ENCODE assay signal across 8 mouse cellular contexts in the genomic region with DNA sequence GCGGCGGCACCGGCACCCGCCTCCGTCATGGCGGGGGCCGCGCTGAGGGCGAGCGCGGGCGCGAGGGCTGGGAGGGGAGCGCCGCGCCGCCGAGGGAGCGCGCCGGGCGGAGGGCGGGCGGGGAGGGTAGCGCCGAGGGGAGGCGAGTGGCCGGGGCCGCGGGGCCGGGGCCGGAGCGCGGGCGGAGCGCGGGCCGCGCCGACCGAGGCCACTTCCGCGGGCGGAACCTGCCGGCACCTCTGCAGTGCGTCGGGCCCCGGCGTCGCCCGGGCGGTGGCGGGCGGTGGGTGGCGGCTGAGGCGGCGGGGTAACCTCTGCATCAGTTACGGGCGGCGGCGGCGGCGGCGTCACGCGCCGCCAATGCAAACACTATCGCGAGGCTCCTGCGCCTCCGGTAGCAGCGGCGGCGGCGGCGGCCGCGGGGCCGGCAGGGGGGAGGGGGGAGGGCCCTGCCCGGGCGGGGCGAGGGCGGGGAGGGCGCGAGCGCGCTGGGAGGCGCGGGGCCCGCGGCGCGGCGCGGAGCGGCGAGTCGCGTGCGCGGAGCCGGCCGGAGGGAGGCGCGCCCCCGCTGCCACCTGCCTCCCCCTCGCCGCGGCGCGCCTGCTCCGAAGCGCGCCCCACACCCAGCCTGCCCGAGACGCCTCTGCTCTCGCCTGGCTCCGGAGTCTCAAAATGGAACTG. TPM values are rescaled to one million over a fixed set of nuclear protein-coding genes. Genes with fewer than 3 reads are reported as not detected.
DNase-seq lines count a peak whose midpoint lies in the region; ATAC-seq and TF ChIP-seq lines count a peak whose summit lies in the region.

A gene (minus strand): TSS at position 358 of the 681 bp plus-strand sequence.

- under 1% methylated on average over 71 of the region's 118 CpGs for WGBS in heart, embryonic 13.5 days
- 1% methylated on average over 60 of the region's 118 CpGs for WGBS in kidney, postnatal 0 days
- under 1% methylated on average over 102 of the region's 118 CpGs for WGBS in liver, embryonic 15.5 days (ENCODE audit: insufficient replicate concordance)
- under 1% methylated on average over 103 of the region's 118 CpGs for WGBS in neural tube, embryonic 12.5 days
- under 1% methylated on average over 41 of the region's 118 CpGs for WGBS in stomach, postnatal 0 days

- TF ChIP-seq POLR2A in embryonic fibroblast, embryonic 13.5 days (IDR thresholded peaks at IDR 0.05; ENCODE audit: low read depth, low read length): peak; percentile 33; the same call in 1 of the 2 replicates

- no peak for TF ChIP-seq CTCF in embryonic fibroblast, embryonic 13.5 days (IDR thresholded peaks at IDR 0.05; ENCODE audit: borderline replicate concordance, insufficient read depth, low read length)
- TF ChIP-seq CTCF in kidney, postnatal 0 days (IDR thresholded peaks at IDR 0.05; ENCODE audit: low read depth): no peak
- TF ChIP-seq CTCF in stomach, postnatal 0 days (IDR thresholded peaks at IDR 0.05; ENCODE audit: low read depth): no peak

- peak within 1 kb of the TSS; percentile 100 for H3K9ac ChIP-seq in heart, embryonic 13.5 days
- H3K9ac ChIP-seq in kidney, postnatal 0 days (ENCODE audit: low read depth, low read length): peak within 1 kb of the TSS; percentile 98
- H3K9ac ChIP-seq in liver, embryonic 15.5 days: peak within 1 kb of the TSS; percentile 99
- peak within 1 kb of the TSS; percentile 90 for H3K9ac ChIP-seq in neural tube, embryonic 12.5 days
- H3K9ac ChIP-seq in stomach, postnatal 0 days (ENCODE audit: low read length): peak within 1 kb of the TSS; percentile 97

- no peaks in the 10 kb centered on the region for H3K36me3 ChIP-seq in heart, embryonic 13.5 days
- H3K36me3 ChIP-seq in kidney, postnatal 0 days (ENCODE audit: insufficient read depth, low read length): no peaks in the 10 kb centered on the region
- H3K36me3 ChIP-seq in liver, embryonic 15.5 days (replicated peaks): no peaks in the 10 kb centered on the region
- H3K36me3 ChIP-seq in neural tube, embryonic 12.5 days: no peaks in the 10 kb centered on the region
- no peaks in the 10 kb centered on the region for H3K36me3 ChIP-seq in stomach, postnatal 0 days (ENCODE audit: control insufficient read depth, insufficient read depth, low read length)

- TF ChIP-seq EP300 in stomach, postnatal 0 days (optimal IDR thresholded peaks at IDR 0.05): no peak

- DNase-seq in CD4-positive helper T cell, adult 2 months (ENCODE audit: low read depth, low spot score): peak; percentile 91
- DNase-seq in brain, adult 2 months (ENCODE audit: low read depth, low spot score): peak; percentile 92
- peak; percentile 92 for DNase-seq in kidney, postnatal 0 days (ENCODE audit: low spot score)
- peak; percentile 91 for DNase-seq in stomach, postnatal 0 days (ENCODE audit: low spot score)

- H3K27ac ChIP-seq in embryonic fibroblast, embryonic 13.5 days (ENCODE audit: insufficient read depth, low read length): peak within 1 kb of the TSS; percentile 93
- peak within 1 kb of the TSS; percentile 100 for H3K27ac ChIP-seq in heart, embryonic 13.5 days (replicated peaks)
- H3K27ac ChIP-seq in kidney, postnatal 0 days: peak within 1 kb of the TSS; percentile 100
- H3K27ac ChIP-seq in liver, embryonic 15.5 days (replicated peaks): peak within 1 kb of the TSS; percentile 100
- H3K27ac ChIP-seq in neural tube, embryonic 12.5 days: peak within 1 kb of the TSS; percentile 99
- H3K27ac ChIP-seq in stomach, postnatal 0 days (replicated peaks): peak within 1 kb of the TSS; percentile 100

- no peaks in the 10 kb centered on the region for H3K9me3 ChIP-seq in heart, embryonic 13.5 days
- H3K9me3 ChIP-seq in kidney, postnatal 0 days (replicated peaks; ENCODE audit: low read length): no peaks in the 10 kb centered on the region
- H3K9me3 ChIP-seq in liver, embryonic 15.5 days (replicated peaks): no peaks in the 10 kb centered on the region
- H3K9me3 ChIP-seq in neural tube, embryonic 12.5 days: no peaks in the 10 kb centered on the region
- no peaks in the 10 kb centered on the region for H3K9me3 ChIP-seq in stomach, postnatal 0 days (ENCODE audit: control insufficient read depth, low read length)

- no peaks in the 10 kb centered on the region for H3K4me1 ChIP-seq in embryonic fibroblast, embryonic 13.5 days (ENCODE audit: control insufficient read depth, insufficient read depth, low read length)
- H3K4me1 ChIP-seq in heart, embryonic 13.5 days: peaks cover 36% of the 10 kb centered on the region
- no peaks in the 10 kb centered on the region for H3K4me1 ChIP-seq in kidney, postnatal 0 days (replicated peaks; ENCODE audit: insufficient read depth, low read length)
- peaks cover 69% of the 10 kb centered on the region for H3K4me1 ChIP-seq in liver, embryonic 15.5 days (replicated peaks)
- peaks cover 8% of the 10 kb centered on the region for H3K4me1 ChIP-seq in neural tube, embryonic 12.5 days
- no peaks in the 10 kb centered on the region; the same call in 1 of the 2 replicates for H3K4me1 ChIP-seq in stomach, postnatal 0 days (replicated peaks; ENCODE audit: control insufficient read depth, insufficient read depth)

- no peaks in the 10 kb centered on the region for H3K27me3 ChIP-seq in heart, embryonic 13.5 days (replicated peaks)
- H3K27me3 ChIP-seq in kidney, postnatal 0 days (ENCODE audit: insufficient read depth, low read length): no peaks in the 10 kb centered on the region
- no peaks in the 10 kb centered on the region for H3K27me3 ChIP-seq in liver, embryonic 15.5 days
- no peaks in the 10 kb centered on the region for H3K27me3 ChIP-seq in neural tube, embryonic 12.5 days (replicated peaks)
- no peaks in the 10 kb centered on the region for H3K27me3 ChIP-seq in stomach, postnatal 0 days (ENCODE audit: control insufficient read depth, insufficient read depth, low read length)

- peak; percentile 80 for ATAC-seq in heart, embryonic 13.5 days (ENCODE audit: extremely low read depth, insufficient number of reproducible peaks, low FRiP score, low TSS enrichment)
- ATAC-seq in kidney, postnatal 0 days (replicated peaks; ENCODE audit: low FRiP score, low read depth): peak; percentile 92
- peak; percentile 80 for ATAC-seq in liver, embryonic 15.5 days (ENCODE audit: insufficient read depth)
- ATAC-seq in neural tube, embryonic 12.5 days (ENCODE audit: low FRiP score, low read depth): peak; percentile 82
- peak; percentile 91 for ATAC-seq in stomach, postnatal 0 days (ENCODE audit: low FRiP score, low TSS enrichment)

- peak within 1 kb of the TSS; percentile 100 for H3K4me3 ChIP-seq in embryonic fibroblast, embryonic 13.5 days (ENCODE audit: insufficient read depth, low read length)
- peak within 1 kb of the TSS; percentile 93 for H3K4me3 ChIP-seq in heart, embryonic 13.5 days
- peak within 1 kb of the TSS; percentile 92 for H3K4me3 ChIP-seq in kidney, postnatal 0 days (replicated peaks; ENCODE audit: low read depth, low read length)
- peak within 1 kb of the TSS; percentile 99 for H3K4me3 ChIP-seq in liver, embryonic 15.5 days (replicated peaks)
- peak within 1 kb of the TSS; percentile 82 for H3K4me3 ChIP-seq in neural tube, embryonic 12.5 days
- H3K4me3 ChIP-seq in stomach, postnatal 0 days (ENCODE audit: low read depth, low read length): peak within 1 kb of the TSS; percentile 95

- H3K4me2 ChIP-seq in heart, embryonic 13.5 days: peak within 1 kb of the TSS; percentile 86
- H3K4me2 ChIP-seq in kidney, postnatal 0 days (ENCODE audit: low read length): peak within 1 kb of the TSS; percentile 68
- peak within 1 kb of the TSS; percentile 65 for H3K4me2 ChIP-seq in liver, embryonic 15.5 days
- H3K4me2 ChIP-seq in neural tube, embryonic 12.5 days (replicated peaks): peak within 1 kb of the TSS; percentile 66
- peak within 1 kb of the TSS; percentile 63 for H3K4me2 ChIP-seq in stomach, postnatal 0 days (replicated peaks; ENCODE audit: low read depth)

RNA-seq across cellular contexts. Expression of the gene that starts here (rescaled TPM):
- polyA plus RNA-seq in embryonic fibroblast, embryonic 13.5 days (2011; ENCODE audit: insufficient read length, low read depth, missing spikeins): 52.9 and 59.1 TPM in 2 replicates
- polyA plus RNA-seq in heart, embryonic 13.5 days (2015; fragmentation: Nextera tagmentation; extraction: Ambion mirVana): 18.0 and 18.8 TPM in 2 replicates
- polyA plus RNA-seq in kidney, postnatal 0 days (2015; fragmentation: Nextera tagmentation; extraction: Ambion mirVana): 36.5 and 40.8 TPM in 2 replicates
- polyA plus RNA-seq in liver, embryonic 15.5 days (2015; fragmentation: Nextera tagmentation; extraction: Ambion mirVana): 29.0 and 30.1 TPM in 2 replicates
- polyA plus RNA-seq in neural tube, embryonic 12.5 days (2016; fragmentation: Nextera tagmentation; extraction: Ambion mirVana): 36.1 and 36.3 TPM in 2 replicates
- polyA plus RNA-seq in stomach, postnatal 0 days (2015; fragmentation: Nextera tagmentation; extraction: Ambion mirVana): 26.0 and 26.7 TPM in 2 replicates

Comparison
In these comparisons a context has a peak if more than half of its experiments do, and no peak if none do; other contexts are left out.
1. Peak in every context shown above with its lines: DNase-seq, ATAC-seq, H3K4me3 ChIP-seq and H3K27ac ChIP-seq.